Mouse (Mus musculus) CD4-positive helper T cell, adult 2 months (primary cell): ENCODE measurements around the gene Ranbp1.
"Not testable (repeated sequence)": the region's sequence is repeated elsewhere in the genome, so short reads cannot be mapped to it uniquely, and the experiment has no call there.

Experiments
- DNase-seq: peaks from one replicate; pipeline ENCODE4 v3.0.0-alpha.2; 2012; ENCODE audit warnings: low read depth, missing footprints, low spot score

The Ranbp1 gene

GRCm38 (mm10) chr16:18203430-18204091 lies 45.0 kb downstream of the Ranbp1 start:
- DNase-seq, result no peak

- DNase-seq, result no peak
These were observed 46.5 kb downstream of the Ranbp1 start for GRCm38 (mm10) chr16:18202061-18202460.

DNA sequence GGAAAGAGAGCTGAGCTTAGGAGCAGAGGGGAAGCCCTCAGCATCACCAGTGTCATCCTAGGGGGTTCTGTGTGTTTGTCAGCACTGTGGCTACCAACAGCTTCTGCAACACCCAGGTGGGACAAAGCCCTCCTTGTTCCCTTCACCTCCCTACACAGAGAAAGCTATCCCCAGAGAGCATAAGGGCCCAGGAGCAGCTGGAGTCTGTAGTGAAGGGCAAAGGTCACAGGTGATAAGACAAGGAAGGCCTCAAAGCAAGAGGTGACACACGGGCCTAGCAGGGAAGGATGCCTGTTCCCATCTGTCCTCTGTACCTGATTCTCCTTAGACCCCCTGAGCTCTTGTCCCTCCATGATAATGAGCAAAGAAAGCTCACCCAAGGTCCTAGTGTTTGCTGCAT lies 46.9 kb downstream of the Ranbp1 start:
- DNase-seq, result no peak

GRCm38 (mm10) chr16:18200062-18200461 lies 48.5 kb downstream of the Ranbp1 start:
- no peak for DNase-seq

GRCm38 (mm10) chr16:18198365-18199098 lies 50.0 kb downstream of the Ranbp1 start:
- DNase-seq, result no peak

- DNase-seq, result no peak
These were observed 50.7 kb downstream of the Ranbp1 start for GRCm38 (mm10) chr16:18197881-18198280.

GRCm38 (mm10) chr16:18195561-18195960 lies 53.0 kb downstream of the Ranbp1 start:
- DNase-seq, result not testable (repeated sequence)

DNA sequence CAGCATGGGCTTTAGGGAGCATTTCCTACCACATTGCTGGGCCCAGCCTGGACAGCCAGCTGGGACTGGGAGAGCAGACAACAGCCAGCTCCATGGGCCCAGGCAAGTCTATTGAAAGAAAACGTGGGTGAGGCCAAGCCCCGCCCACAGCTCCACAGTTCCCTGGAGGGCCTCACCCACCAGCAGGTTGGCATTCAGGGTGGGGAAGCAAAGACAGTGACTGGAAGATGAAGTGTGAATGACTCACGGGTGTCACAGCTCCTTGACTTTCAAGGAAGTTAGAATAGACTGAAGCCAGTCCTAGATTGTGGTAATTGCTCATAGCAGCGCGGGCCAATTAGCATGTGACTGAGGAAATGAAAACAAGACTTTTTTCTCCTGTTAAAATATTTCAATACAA lies 53.5 kb downstream of the Ranbp1 start:
- DNase-seq, result no peak

GRCm38 (mm10) chr16:18194208-18194985 lies 54.1 kb downstream of the Ranbp1 start:
- no peak for DNase-seq

- no peak for DNase-seq
These were observed 57.5 kb downstream of the Ranbp1 start for GRCm38 (mm10) chr16:18191006-18191405.
